9 mouse cellular contexts compared by ENCODE assay signal in genomic region chr10:95143446-95144114, GRCm38 (mm10).
DNase-seq lines count a peak whose midpoint lies in the region; ATAC-seq and TF ChIP-seq lines count a peak whose summit lies in the region.
"Had no signal": no experiment of that assay in that cellular context is flagged by ENCODE, and none has a peak within 500 bp of the region (broad histone marks: within the 10 kb centered on the region; RNA-seq: fewer than 3 reads in every experiment).

No protein-coding gene starts in this region.

- no peaks in the 10 kb centered on the region for H3K36me3 ChIP-seq in forebrain, embryonic 10.5 days (replicated peaks)
- H3K36me3 ChIP-seq in intestine, embryonic 15.5 days: no peaks in the 10 kb centered on the region
- no peaks in the 10 kb centered on the region for H3K36me3 ChIP-seq in neural tube, embryonic 13.5 days

- peak overlapping the region; percentile 55; the same call in 1 of the 2 replicates for H3K27ac ChIP-seq in layer of hippocampus, adult 2 months
- H3K27ac ChIP-seq in forebrain, embryonic 10.5 days: peak overlapping the region; percentile 75
- peak overlapping the region; percentile 76 for H3K27ac ChIP-seq in intestine, embryonic 15.5 days
- peak overlapping the region; percentile 87 for H3K27ac ChIP-seq in neural tube, embryonic 13.5 days (replicated peaks)

- no peak for DNase-seq in layer of hippocampus, adult 2 months (ENCODE audit: low spot score in 2 of 2)
- no peak for DNase-seq in layer of hippocampus, adult 9-10 months (ENCODE audit: low spot score)
- DNase-seq in forebrain, embryonic 10.5 days (ENCODE audit: extremely low spot score, low spot score): no peak
- DNase-seq in yolk sac, embryonic 10.5 days (ENCODE audit: low spot score): no peak
- DNase-seq in layer of hippocampus, adult 8-10 months (ENCODE audit: low spot score in 2 of 2): no peak

- H3K4me1 ChIP-seq in forebrain, embryonic 10.5 days: peaks cover 51% of the 10 kb centered on the region
- H3K4me1 ChIP-seq in intestine, embryonic 15.5 days (replicated peaks): peaks cover 44% of the 10 kb centered on the region
- H3K4me1 ChIP-seq in neural tube, embryonic 13.5 days (replicated peaks): peaks cover 54% of the 10 kb centered on the region

- no peaks in the 10 kb centered on the region for H3K27me3 ChIP-seq in forebrain, embryonic 10.5 days (ENCODE audit: poor library complexity, severe bottlenecking)
- H3K27me3 ChIP-seq in intestine, embryonic 15.5 days (replicated peaks): no peaks in the 10 kb centered on the region
- H3K27me3 ChIP-seq in neural tube, embryonic 13.5 days: no peaks in the 10 kb centered on the region
- H3K27me3 ChIP-seq: megakaryocyte, embryonic 14.5 days had no signal

- H3K4me3 ChIP-seq in layer of hippocampus, adult 2 months: no peak overlapping the region
- H3K4me3 ChIP-seq in forebrain, embryonic 10.5 days: no peak overlapping the region
- no peak overlapping the region for H3K4me3 ChIP-seq in intestine, embryonic 15.5 days (replicated peaks)
- H3K4me3 ChIP-seq in neural tube, embryonic 13.5 days: no peak overlapping the region
- H3K4me3 ChIP-seq: megakaryocyte, embryonic 14.5 days had no signal

- ATAC-seq in intestine, embryonic 15.5 days: no peak
- ATAC-seq in neural tube, embryonic 13.5 days (ENCODE audit: low read depth): no peak; the same call in none of the 2 replicates
- ATAC-seq in megakaryocyte, adult 5-6 weeks (ENCODE audit: poor library complexity, severe bottlenecking): no peak

- peak overlapping the region; percentile 17; the same call in 1 of the 2 replicates for H3K4me2 ChIP-seq in intestine, embryonic 15.5 days (replicated peaks)
- peak overlapping the region; percentile 20; the same call in 1 of the 2 replicates for H3K4me2 ChIP-seq in neural tube, embryonic 13.5 days

- no peak for TF ChIP-seq CTCF in layer of hippocampus, adult 2 months (conservative IDR thresholded peaks at IDR 0.05)

- WGBS in forebrain, embryonic 10.5 days: 14% methylated on average over 2 of the region's 2 CpGs
- WGBS in intestine, embryonic 15.5 days: 33% methylated on average over 2 of the region's 2 CpGs
- WGBS in neural tube, embryonic 13.5 days: 0% methylated on average over 2 of the region's 2 CpGs

- H3K9ac ChIP-seq in intestine, embryonic 15.5 days: no peak overlapping the region
- H3K9ac ChIP-seq in neural tube, embryonic 13.5 days: peak overlapping the region; percentile 49; the same call in 1 of the 2 replicates

- H3K9me3 ChIP-seq in forebrain, embryonic 10.5 days: no peaks in the 10 kb centered on the region
- H3K9me3 ChIP-seq in intestine, embryonic 15.5 days: no peaks in the 10 kb centered on the region
- H3K9me3 ChIP-seq in neural tube, embryonic 13.5 days: no peaks in the 10 kb centered on the region
- H3K9me3 ChIP-seq: megakaryocyte, embryonic 14.5 days had no signal
